Mouse (Mus musculus) liver, embryonic 13.5 days (tissue): Measurements from ENCODE around the gene Clip3. TPM values are rescaled to one million over a fixed set of nuclear protein-coding genes. Genes with fewer than 3 reads are reported as not detected.

Experiments used
- ATAC-seq: fragments of 200-750 bp; cut with Nextera tagmentation; 2 replicates; pipeline ENCODE4 v1.8.0; 2017; ENCODE audit warnings: low read depth, mild to moderate bottlenecking, moderate number of reproducible peaks, moderate library complexity
- DNase-seq: peaks from one replicate; pipeline ENCODE4 v3.0.0; 2022
- H3K27ac ChIP-seq: fragments of 300-500 bp; sonication (generic); 2 replicates; pipeline ENCODE4 v1.5.1; 2015; ENCODE audit warnings: moderate library complexity, mild to moderate bottlenecking, inconsistent platforms
- H3K27me3 ChIP-seq: fragments of 300-500 bp; sonication (generic); 2 replicates; pipeline ENCODE4 v1.6.1; 2015; ENCODE audit warnings: mild to moderate bottlenecking, inconsistent platforms
- H3K36me3 ChIP-seq: fragments of 300-500 bp; sonication (generic); 2 replicates; pipeline ENCODE4 v1.6.1; 2015; ENCODE audit warnings: mild to moderate bottlenecking, inconsistent platforms
- H3K4me1 ChIP-seq: fragments of 300-500 bp; sonication (generic); replicated peaks from 2 replicates; pipeline ENCODE4 v1.6.1; 2015; ENCODE audit warnings: inconsistent platforms
- H3K4me2 ChIP-seq: fragments of 300-500 bp; sonication (generic); 2 replicates; pipeline ENCODE4 v1.6.1; 2015; ENCODE audit warnings: inconsistent platforms, mild to moderate bottlenecking, moderate library complexity
- H3K4me3 ChIP-seq: fragments of 300-500 bp; sonication (generic); replicated peaks from 2 replicates; pipeline ENCODE4 v1.5.1; 2015; ENCODE audit warnings: mild to moderate bottlenecking, inconsistent platforms
- H3K9ac ChIP-seq: fragments of 300-500 bp; sonication (generic); 2 replicates; pipeline ENCODE4 v1.6.1; 2015; ENCODE audit warnings: mild to moderate bottlenecking, inconsistent platforms
- H3K9me3 ChIP-seq: fragments of 300-500 bp; sonication (generic); replicated peaks from 2 replicates; pipeline ENCODE4 v1.6.1; 2016; ENCODE audit warnings: inconsistent platforms
- WGBS: fragments of 180-500 bp; shearing (Covaris S2); methylation state at CpG from one replicate; pipeline ENCODE4 v1.1.7; 2015; ENCODE audit not compliant: insufficient replicate concordance; 5-methylcytosine and 5-hydroxymethylcytosine counted together
- polyA plus RNA-seq: library from polyadenylated mRNA; unstranded; fragments of >200 nt; fragmentation: Nextera tagmentation; extraction: Ambion mirVana; gene quantifications from 2 replicates; pipeline ENCODE4 v1.2.1, GENCODE M21; 2015

The Clip3 gene
- polyA plus RNA-seq = 1.4 and 1.7 TPM in 2 replicates

- Histone ChIP-seq H3K9me3 (no peaks in the 10 kb centered on the region), H3K27me3 (peaks cover 33% of the 10 kb centered on the region), H3K27ac (no peak within 1 kb of the TSS), H3K4me2 (peak within 1 kb of the TSS; percentile 29), H3K9ac (no peak within 1 kb of the TSS), H3K36me3 (no peaks in the 10 kb centered on the region), H3K4me1 (no peaks in the 10 kb centered on the region), H3K4me3 (peak within 1 kb of the TSS; percentile 35)
- DNase-seq (no peak), ATAC-seq (no peak)
- WGBS = 9% methylated on average over 35 of the region's 35 CpGs
Observed at GRCm38 (mm10) chr7:30291215-30292131, at the start of gene Clip3. TSS of gene Clip3 (plus strand) at chr7:30291728.

DNA sequence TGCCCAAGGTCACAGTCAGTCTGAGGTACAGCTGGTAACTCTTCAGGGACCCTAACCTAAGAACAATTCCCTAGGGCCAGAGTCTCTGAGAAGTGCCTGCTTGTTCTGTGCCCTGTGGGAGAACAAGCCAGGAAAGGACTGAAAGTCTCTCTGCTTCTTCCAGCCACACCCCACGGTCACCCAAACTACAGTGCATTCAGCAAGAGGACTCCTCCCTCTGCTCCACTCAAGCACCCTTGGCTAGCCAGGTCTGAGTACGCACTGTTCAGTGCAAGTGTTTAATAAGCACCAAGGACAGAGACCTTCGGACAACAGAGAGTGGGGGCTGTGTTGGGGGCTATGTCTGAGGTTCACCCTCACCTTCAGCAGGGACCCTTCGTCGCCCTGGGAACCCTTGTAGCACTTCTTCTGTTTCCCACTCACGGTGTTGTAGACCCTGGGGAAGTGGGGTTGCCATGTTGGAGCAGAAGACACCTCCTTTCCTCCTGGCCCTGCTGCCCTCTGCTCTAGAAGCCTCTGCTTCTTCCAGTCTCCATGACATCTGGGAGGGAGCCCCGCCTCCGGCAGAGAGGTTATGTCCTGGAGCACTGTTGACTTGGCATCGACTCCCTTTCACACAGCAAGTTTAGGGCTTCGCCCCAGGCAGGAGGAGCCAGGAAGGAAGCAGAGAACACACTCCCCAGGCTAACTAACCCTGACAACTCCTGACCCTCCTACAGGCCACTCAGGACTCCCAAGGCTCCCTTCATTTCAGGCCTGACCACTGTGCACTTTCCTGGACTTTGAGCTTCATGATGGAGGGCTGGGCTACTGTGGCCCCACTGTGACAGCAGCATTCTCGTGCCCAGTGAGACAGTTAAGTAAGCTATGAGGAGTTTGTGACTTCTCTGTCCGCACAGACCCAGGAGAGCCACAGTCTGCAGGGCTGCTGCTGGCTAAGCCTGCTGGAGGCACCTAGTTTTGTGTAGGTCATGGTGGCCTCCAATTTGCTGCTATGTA lies 39.3 kb upstream of the Clip3 start:
- Histone ChIP-seq H3K9ac (no peak overlapping the region), H3K27ac (no peak overlapping the region), H3K4me3 (no peak overlapping the region), H3K4me1 (peaks cover 6% of the 10 kb centered on the region; the same call in 1 of the 2 replicates), H3K4me2 (no peak overlapping the region), H3K36me3 (peaks cover 70% of the 10 kb centered on the region), H3K9me3 (no peaks in the 10 kb centered on the region), H3K27me3 (no peaks in the 10 kb centered on the region)
- ATAC-seq (no peak), DNase-seq (no peak)
- WGBS = 76% methylated on average over 12 of the region's 12 CpGs

- Histone ChIP-seq H3K4me3 (no peak overlapping the region), H3K9me3 (no peaks in the 10 kb centered on the region), H3K4me2 (no peak overlapping the region), H3K27me3 (no peaks in the 10 kb centered on the region), H3K9ac (no peak overlapping the region), H3K4me1 (no peaks in the 10 kb centered on the region), H3K36me3 (peaks cover 82% of the 10 kb centered on the region), H3K27ac (no peak overlapping the region)
- ATAC-seq = no peak
- DNase-seq = no peak
- WGBS = 54% methylated on average over 2 of the region's 2 CpGs
Observed at GRCm38 (mm10) chr7:30265041-30265440, 26.5 kb upstream of the Clip3 start.

- Histone ChIP-seq H3K4me3 (no peak overlapping the region), H3K27me3 (no peaks in the 10 kb centered on the region), H3K9me3 (no peaks in the 10 kb centered on the region), H3K9ac (no peak overlapping the region), H3K4me1 (no peaks in the 10 kb centered on the region), H3K27ac (no peak overlapping the region), H3K36me3 (peaks cover 83% of the 10 kb centered on the region), H3K4me2 (no peak overlapping the region)
- DNase-seq = no peak
- 76% methylated on average over 5 of the region's 5 CpGs for WGBS
- no peak for ATAC-seq
Observed at GRCm38 (mm10) chr7:30265531-30265930, 26.0 kb upstream of the Clip3 start.

DNA sequence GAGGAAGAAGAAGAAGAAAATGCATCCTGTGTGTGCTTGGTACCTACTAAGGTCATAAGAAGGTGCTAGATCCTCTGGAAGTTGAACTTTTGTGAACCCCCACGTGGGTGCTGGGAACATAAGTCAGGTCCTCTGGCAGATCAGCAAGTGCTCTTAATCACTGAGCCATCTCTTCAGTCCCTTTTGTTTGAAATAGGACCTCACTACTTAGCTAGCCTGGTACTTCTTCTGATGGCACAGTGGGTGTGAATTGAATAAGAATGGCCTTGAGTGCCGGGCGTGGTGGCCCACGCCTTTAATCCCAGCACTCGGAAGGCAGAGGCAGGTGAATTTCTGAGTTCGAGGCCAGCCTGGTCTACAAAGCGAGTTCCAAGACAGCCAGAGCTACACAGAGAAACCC lies 25.6 kb upstream of the Clip3 start:
- Histone ChIP-seq H3K9ac (no peak overlapping the region), H3K4me2 (no peak overlapping the region), H3K4me1 (no peaks in the 10 kb centered on the region), H3K27ac (no peak overlapping the region), H3K27me3 (no peaks in the 10 kb centered on the region), H3K36me3 (peaks cover 84% of the 10 kb centered on the region), H3K4me3 (no peak overlapping the region), H3K9me3 (no peaks in the 10 kb centered on the region)
- DNase-seq (no peak), ATAC-seq (no peak)
- 83% methylated on average over 7 of the region's 7 CpGs for WGBS

- H3K36me3 ChIP-seq = peaks cover 84% of the 10 kb centered on the region
- WGBS = 75% methylated on average over 3 of the region's 3 CpGs
- no peak for DNase-seq
- H3K9me3 ChIP-seq = no peaks in the 10 kb centered on the region
- H3K27ac ChIP-seq = no peak overlapping the region
- no peaks in the 10 kb centered on the region for H3K27me3 ChIP-seq
- ATAC-seq = no peak
- no peak overlapping the region for H3K9ac ChIP-seq
- H3K4me2 ChIP-seq = no peak overlapping the region
- no peaks in the 10 kb centered on the region for H3K4me1 ChIP-seq
- no peak overlapping the region for H3K4me3 ChIP-seq
Observed at GRCm38 (mm10) chr7:30266780-30267179, 24.7 kb upstream of the Clip3 start.

GRCm38 (mm10) chr7:30269641-30270040 lies 21.9 kb upstream of the Clip3 start:
- Histone ChIP-seq H3K27ac (no peak overlapping the region), H3K4me3 (no peak overlapping the region), H3K9ac (no peak overlapping the region), H3K4me2 (no peak overlapping the region), H3K27me3 (no peaks in the 10 kb centered on the region), H3K36me3 (peaks cover 79% of the 10 kb centered on the region), H3K9me3 (no peaks in the 10 kb centered on the region), H3K4me1 (no peaks in the 10 kb centered on the region)
- no peak for DNase-seq
- 66% methylated on average over 4 of the region's 4 CpGs for WGBS
- ATAC-seq = no peak

DNA sequence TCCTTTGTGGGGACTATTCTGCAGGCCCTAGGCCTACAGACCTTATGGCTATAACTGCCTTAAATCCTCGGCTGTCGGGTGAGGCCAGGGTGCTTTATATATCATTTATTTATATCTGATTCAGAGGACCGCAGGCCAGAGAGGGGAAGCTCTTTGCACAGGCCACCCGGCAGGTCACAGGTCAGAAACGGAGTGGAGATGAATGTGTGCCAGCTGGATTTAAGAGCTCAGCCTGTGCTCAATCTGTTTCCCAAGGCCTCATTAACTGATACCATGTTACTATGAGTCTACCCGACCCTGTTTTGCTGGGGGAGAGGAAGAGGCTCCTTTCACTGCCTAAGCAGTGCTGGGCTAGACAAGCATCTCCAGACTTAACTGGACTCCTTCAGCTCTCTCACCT lies 17.1 kb upstream of the Clip3 start:
- Histone ChIP-seq H3K27ac (no peak overlapping the region), H3K36me3 (peaks cover 43% of the 10 kb centered on the region), H3K4me1 (peaks cover 22% of the 10 kb centered on the region), H3K4me2 (no peak overlapping the region), H3K9me3 (no peaks in the 10 kb centered on the region), H3K4me3 (no peak overlapping the region), H3K9ac (no peak overlapping the region), H3K27me3 (no peaks in the 10 kb centered on the region)
- no peak for DNase-seq
- ATAC-seq = no peak
- 73% methylated on average over 6 of the region's 6 CpGs for WGBS

- H3K4me2 ChIP-seq = peak overlapping the region; percentile 87
- H3K36me3 ChIP-seq = 0 out of 2 replicates have a peak, but pooled peaks cover 4% of the 10 kb centered on the region
- no peaks in the 10 kb centered on the region for H3K27me3 ChIP-seq
- no peaks in the 10 kb centered on the region for H3K9me3 ChIP-seq
- peak overlapping the region; percentile 87 for H3K9ac ChIP-seq
- DNase-seq (no peak), ATAC-seq (no peak)
- no peak overlapping the region; the same call in 1 of the 2 replicates for H3K27ac ChIP-seq
- H3K4me3 ChIP-seq = peak overlapping the region; percentile 81
- H3K4me1 ChIP-seq = peaks cover 36% of the 10 kb centered on the region
- 51% methylated on average over 2 of the region's 2 CpGs for WGBS
Observed at GRCm38 (mm10) chr7:30278911-30279310, 12.6 kb upstream of the Clip3 start.

GRCm38 (mm10) chr7:30279536-30279935 lies 12.0 kb upstream of the Clip3 start:
- Histone ChIP-seq H3K4me1 (peaks cover 36% of the 10 kb centered on the region), H3K9ac (peak overlapping the region; percentile 87), H3K27me3 (no peaks in the 10 kb centered on the region), H3K4me3 (peak overlapping the region; percentile 81), H3K9me3 (no peaks in the 10 kb centered on the region), H3K4me2 (peak overlapping the region; percentile 87), H3K27ac (peak overlapping the region; percentile 97), H3K36me3 (0 out of 2 replicates have a peak, but pooled peaks cover 4% of the 10 kb centered on the region)
- DNase-seq (no peak), ATAC-seq (peak; percentile 56)
- WGBS = under 1% methylated on average over 6 of the region's 6 CpGs
